Comparison of ENCODE assay signal across 9 mouse cellular contexts in the genomic region with DNA sequence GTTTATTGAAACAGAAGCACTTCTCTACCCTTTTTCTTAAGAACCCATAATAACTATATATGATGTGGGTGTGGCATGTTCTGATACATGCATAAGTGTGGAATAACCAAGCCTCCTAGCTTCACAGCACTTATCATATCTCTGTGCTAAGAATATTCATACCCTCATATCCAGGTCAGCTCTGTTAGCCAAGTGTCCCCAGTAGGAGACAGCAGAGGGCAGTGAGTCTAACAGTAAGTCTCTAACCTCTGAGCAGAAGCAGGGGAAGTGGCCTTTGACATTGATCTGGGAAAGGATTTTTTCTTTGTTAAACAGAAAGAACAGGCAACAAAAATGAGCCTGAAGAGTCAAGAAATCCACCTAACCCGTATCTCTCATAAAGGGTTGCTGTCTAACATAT.
A peak's percentile ranks its signal among the peaks of the same experiment; 100 is the strongest.
DNase-seq lines count a peak whose midpoint lies in the region.
"Had no signal": no experiment of that assay in that cellular context is flagged by ENCODE, and none has a peak within 500 bp of the region (broad histone marks: within the 10 kb centered on the region; RNA-seq: fewer than 3 reads in every experiment).

No protein-coding gene starts in this region.

- peak; percentile 14 for DNase-seq in adrenal gland, adult 2 months
- DNase-seq in adrenal gland, postnatal 14 days = no peak
- peak; percentile 14 to 15 for DNase-seq in kidney, adult 8-10 months
- no peak for DNase-seq in kidney, postnatal 4 days
- peak; percentile 17 for DNase-seq in lung, postnatal 36 days
- no peak for DNase-seq in lung, postnatal 14 days
- DNase-seq in thymus, postnatal 14 days = no peak
- DNase-seq in cerebellum, adult 8-10 months = no peak
- DNase-seq: cerebellum, postnatal 14 days had no signal

Comparison
In these comparisons a context has a peak if more than half of its experiments do, and no peak if none do; other contexts are left out.
1. DNase-seq: peak in adrenal gland, adult 2 months (single experiment), kidney, adult 8-10 months (2 of 2) and lung, postnatal 36 days (single experiment); none in adrenal gland, postnatal 14 days (single experiment), kidney, postnatal 4 days (0 of 2), lung, postnatal 14 days (single experiment), thymus, postnatal 14 days (single experiment) and cerebellum, adult 8-10 months (single experiment).